Mouse (Mus musculus): ENCODE data around the gene Raf1. TPM values are rescaled to one million over a fixed set of nuclear protein-coding genes. Genes with fewer than 3 reads are reported as not detected.

Raf1 gene
- 159 TPM for total RNA-seq (2023)

GRCm38 (mm10) chr6:115676452-115677128, at the start of gene Raf1:
Gene Raf1, minus strand, starts transcription at chr6:115676635.

GRCm38 (mm10) chr6:115601715-115602523, 74.5 kb downstream of the Raf1 start, which contains the start of gene Mkrn2:
Gene Mkrn2, plus strand, starts transcription at chr6:115601902.

GRCm38 (mm10) chr6:115592458-115592857, 84.0 kb downstream of the Raf1 start, which contains the start of gene Mkrn2os:
Gene Mkrn2os, minus strand, starts transcription at chr6:115592576.

Other genes with a start within 250 kb of the Raf1 start
- gene Tsen2, start 132.0 kb downstream of the Raf1 start, total RNA-seq (2023): 8.5 TPM
- gene Mkrn2os, start 84.1 kb downstream of the Raf1 start, total RNA-seq (2023): not detected
- 41.0 TPM for gene Mkrn2, start 74.7 kb downstream of the Raf1 start, total RNA-seq (2023)
- not detected for gene Tmem40, start 85.8 kb upstream of the Raf1 start, total RNA-seq (2023)
- 7.5 TPM for gene Cand2, start 97.9 kb upstream of the Raf1 start, total RNA-seq (2023)
- gene Rpl32, start 132.1 kb upstream of the Raf1 start, total RNA-seq (2023): 3,217 TPM
- gene Efcab12, start 161.8 kb upstream of the Raf1 start, total RNA-seq (2023): 1.4 TPM
- gene Mbd4, start 176.7 kb upstream of the Raf1 start, total RNA-seq (2023): 7.4 TPM
- gene Ift122, start 176.8 kb upstream of the Raf1 start, total RNA-seq (2023): 2.7 TPM